Mouse (Mus musculus): ENCODE data around the gene 6030468B19Rik. TPM values are rescaled to one million over a fixed set of nuclear protein-coding genes. Genes with fewer than 3 reads are reported as not detected.
"Not testable (repeated sequence)": the region's sequence is repeated elsewhere in the genome, so short reads cannot be mapped to it uniquely, and the experiment has no call there.

The 6030468B19Rik gene
- total RNA-seq, 2 experiments from 2014 or later = not detected

- DNase-seq = peak; percentile 78
Observed at GRCm38 (mm10) chr11:117779434-117780198, 17.8 kb upstream of the 6030468B19Rik start.

GRCm38 (mm10) chr11:117780199-117780515 is 17.3 kb upstream of the 6030468B19Rik start:
- no peak for DNase-seq

GRCm38 (mm10) chr11:117780582-117781111 is 16.8 kb upstream of the 6030468B19Rik start:
- peak; percentile 90 for DNase-seq

- DNase-seq = peak; percentile 79
Observed at GRCm38 (mm10) chr11:117781199-117781821, 16.1 kb upstream of the 6030468B19Rik start.

GRCm38 (mm10) chr11:117781993-117782704 is 15.3 kb upstream of the 6030468B19Rik start, which contains the start of the genes Tmc8 and Tmc6:
Tmc8 (plus strand) TSS chr11:117782076.
Tmc6 (minus strand) TSS chr11:117782198.
- peak; percentile 62 for DNase-seq

- DNase-seq = no peak
Observed at GRCm38 (mm10) chr11:117782705-117783034, 14.8 kb upstream of the 6030468B19Rik start.

- peak; percentile 84 for DNase-seq
Observed at GRCm38 (mm10) chr11:117783089-117783488, 14.4 kb upstream of the 6030468B19Rik start.

- DNase-seq = peak; percentile 47
Observed at GRCm38 (mm10) chr11:117783683-117784309, 13.7 kb upstream of the 6030468B19Rik start.

GRCm38 (mm10) chr11:117786294-117786693 is 11.2 kb upstream of the 6030468B19Rik start:
- peak; percentile 69 for DNase-seq

- DNase-seq = not testable (repeated sequence)
Observed at GRCm38 (mm10) chr11:117788481-117788880, 9.0 kb upstream of the 6030468B19Rik start.

- DNase-seq = peak; percentile 85
Observed at GRCm38 (mm10) chr11:117790286-117790685, 7.2 kb upstream of the 6030468B19Rik start.

GRCm38 (mm10) chr11:117790703-117791440 is 6.6 kb upstream of the 6030468B19Rik start:
- no peak for DNase-seq

- DNase-seq = no peak
Observed at GRCm38 (mm10) chr11:117791441-117791761, 6.1 kb upstream of the 6030468B19Rik start.

- peak; percentile 36 for DNase-seq
Observed at GRCm38 (mm10) chr11:117792281-117792888, 5.1 kb upstream of the 6030468B19Rik start.

- no peak for DNase-seq
Observed at GRCm38 (mm10) chr11:117794035-117794551, 3.4 kb upstream of the 6030468B19Rik start.

GRCm38 (mm10) chr11:117796954-117797353 is 506 bp upstream of the 6030468B19Rik start:
- DNase-seq = no peak

GRCm38 (mm10) chr11:117798160-117798541 is 691 bp downstream of the 6030468B19Rik start:
- DNase-seq = no peak

- DNase-seq = no peak
Observed at GRCm38 (mm10) chr11:117799174-117799573, 1.7 kb downstream of the 6030468B19Rik start.

- DNase-seq = no peak
Observed at GRCm38 (mm10) chr11:117800038-117800437, 2.6 kb downstream of the 6030468B19Rik start.

- DNase-seq = no peak
Observed at GRCm38 (mm10) chr11:117801650-117802049, 4.2 kb downstream of the 6030468B19Rik start.

GRCm38 (mm10) chr11:117803166-117803688 is 5.8 kb downstream of the 6030468B19Rik start:
- DNase-seq = no peak

All from heart, postnatal 4 days (tissue).